Mouse (Mus musculus) heart, embryonic 10.5 days (tissue): ENCODE results near the gene Grem1. TPM values are rescaled to one million over a fixed set of nuclear protein-coding genes. Genes with fewer than 3 reads are reported as not detected.

Source experiments
- DNase-seq: peaks from one replicate; pipeline ENCODE4 v3.0.0-alpha.2; 2017; ENCODE audit warnings: low spot score
- H3K27ac ChIP-seq: fragments of 300-500 bp; sonication (generic); 2 replicates; pipeline ENCODE4 v1.5.1; 2016; ENCODE audit warnings: mild to moderate bottlenecking
- H3K27me3 ChIP-seq: fragments of 300-500 bp; sonication (generic); 2 replicates; pipeline ENCODE4 v1.6.1; 2016; ENCODE audit warnings: mild to moderate bottlenecking; ENCODE audit not compliant: poor library complexity, insufficient read depth, severe bottlenecking
- H3K36me3 ChIP-seq: fragments of 300-500 bp; sonication (generic); 2 replicates; pipeline ENCODE4 v1.6.1; 2016; ENCODE audit warnings: mild to moderate bottlenecking, moderate library complexity
- H3K4me1 ChIP-seq: fragments of 300-500 bp; sonication (generic); 2 replicates; pipeline ENCODE4 v1.6.1; 2016; ENCODE audit warnings: mild to moderate bottlenecking
- H3K4me3 ChIP-seq: fragments of 300-500 bp; sonication (generic); 2 replicates; pipeline ENCODE4 v1.5.1; 2016; ENCODE audit warnings: mild to moderate bottlenecking, moderate library complexity
- H3K9me3 ChIP-seq: fragments of 300-500 bp; sonication (generic); 2 replicates; pipeline ENCODE4 v1.6.1; 2016; ENCODE audit warnings: mild to moderate bottlenecking, moderate library complexity
- WGBS: fragments of 180-500 bp; shearing (Covaris S2); methylation state at CpG from one replicate; pipeline ENCODE4 v1.1.7; 2016; 5-methylcytosine and 5-hydroxymethylcytosine counted together
- polyA plus RNA-seq: library from polyadenylated mRNA; unstranded; fragments of >200 nt; fragmentation: Nextera tagmentation; extraction: Ambion mirVana; gene quantifications from 2 replicates; pipeline ENCODE4 v1.2.1, GENCODE M21; 2016

The Grem1 gene
- polyA plus RNA-seq: 0.10 and 0.84 TPM in 2 replicates

DNA sequence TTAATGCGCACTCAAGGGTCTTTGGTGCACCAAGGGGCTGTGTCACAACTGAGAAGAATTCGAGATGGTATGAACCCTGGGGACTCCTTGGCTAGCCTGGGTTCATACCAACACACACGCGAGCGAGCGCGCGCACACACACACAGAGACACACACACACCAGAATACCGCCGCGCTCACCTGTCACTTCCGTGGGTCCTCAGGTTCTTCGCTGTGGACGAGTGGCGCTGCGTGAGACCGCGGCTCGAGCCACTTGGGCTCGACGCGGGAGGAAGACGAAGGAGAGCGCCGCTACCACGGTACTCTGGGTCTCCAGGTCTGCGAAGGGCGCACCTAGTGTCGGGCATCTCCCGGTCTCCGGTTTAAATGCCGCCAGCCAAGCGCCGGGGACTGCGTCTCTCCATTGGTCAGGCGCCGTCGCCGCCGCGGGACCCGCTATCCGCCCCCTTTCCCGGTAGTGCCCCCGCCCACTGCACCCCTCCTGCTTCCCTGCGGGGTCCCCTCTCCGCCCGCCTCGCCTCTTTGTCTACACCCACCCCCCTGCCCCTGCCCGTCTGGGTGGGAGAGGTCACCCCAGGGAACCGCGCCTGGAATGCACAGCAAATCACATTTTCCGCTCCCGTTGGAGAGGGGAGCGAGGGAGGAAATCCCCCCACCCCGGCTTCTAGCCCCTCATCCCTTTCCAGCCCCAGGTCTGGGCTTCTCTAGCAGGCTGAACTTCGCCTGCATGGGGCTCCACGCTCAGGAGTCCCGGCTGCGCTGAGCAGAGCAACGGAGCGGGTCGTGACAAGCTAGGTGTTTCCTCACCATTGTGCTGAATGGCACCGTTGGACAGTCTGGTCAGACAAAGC lies at the start of gene Grem1:
Grem1 (minus strand) TSS at position 336 of the 851 bp plus-strand sequence.
- Histone ChIP-seq H3K9me3 (no peaks in the 10 kb centered on the region), H3K27ac (no peak within 1 kb of the TSS), H3K36me3 (no peaks in the 10 kb centered on the region), H3K27me3 (peaks cover 72% of the 10 kb centered on the region), H3K4me3 (peak within 1 kb of the TSS; percentile 67), H3K4me1 (peaks cover 24% of the 10 kb centered on the region)
- WGBS: under 1% methylated on average over 64 of the region's 64 CpGs
- DNase-seq: peak; percentile 74

DNA sequence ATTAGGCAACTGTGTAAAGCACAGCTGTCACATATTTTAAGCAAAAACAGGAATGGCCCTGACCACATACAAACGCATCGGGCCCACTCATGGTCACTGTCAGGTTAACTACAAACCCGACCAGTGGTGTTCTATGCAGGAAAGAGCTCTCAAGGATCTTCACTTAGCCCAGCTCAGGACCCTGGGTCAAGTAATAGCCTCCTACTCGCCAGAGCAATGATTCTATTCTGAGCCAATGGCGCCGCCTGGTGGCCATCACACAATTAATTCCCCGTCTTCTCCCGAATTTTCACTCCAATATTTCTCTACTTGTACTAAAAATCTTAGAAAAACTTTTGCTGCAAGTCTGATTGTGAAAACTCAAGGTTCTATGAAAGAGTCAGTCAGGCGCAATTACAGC lies 49.2 kb upstream of the Grem1 start:
- Histone ChIP-seq H3K27ac (no peak overlapping the region), H3K27me3 (0 out of 2 replicates have a peak, but pooled peaks cover 4% of the 10 kb centered on the region), H3K4me1 (0 out of 2 replicates have a peak, but pooled peaks cover 5% of the 10 kb centered on the region), H3K9me3 (no peaks in the 10 kb centered on the region), H3K4me3 (no peak overlapping the region), H3K36me3 (no peaks in the 10 kb centered on the region)
- DNase-seq: no peak
- 25% methylated on average over 9 of the region's 9 CpGs for WGBS

GRCm38 (mm10) chr2:113806851-113807577 lies 48.6 kb upstream of the Grem1 start:
- 0 out of 2 replicates have a peak, but pooled peaks cover 4% of the 10 kb centered on the region for H3K27me3 ChIP-seq
- H3K36me3 ChIP-seq: no peaks in the 10 kb centered on the region
- no peak for DNase-seq
- H3K27ac ChIP-seq: no peak overlapping the region
- H3K9me3 ChIP-seq: no peaks in the 10 kb centered on the region
- H3K4me3 ChIP-seq: no peak overlapping the region
- H3K4me1 ChIP-seq: 0 out of 2 replicates have a peak, but pooled peaks cover 5% of the 10 kb centered on the region
- WGBS: 46% methylated on average over 10 of the region's 10 CpGs

DNA sequence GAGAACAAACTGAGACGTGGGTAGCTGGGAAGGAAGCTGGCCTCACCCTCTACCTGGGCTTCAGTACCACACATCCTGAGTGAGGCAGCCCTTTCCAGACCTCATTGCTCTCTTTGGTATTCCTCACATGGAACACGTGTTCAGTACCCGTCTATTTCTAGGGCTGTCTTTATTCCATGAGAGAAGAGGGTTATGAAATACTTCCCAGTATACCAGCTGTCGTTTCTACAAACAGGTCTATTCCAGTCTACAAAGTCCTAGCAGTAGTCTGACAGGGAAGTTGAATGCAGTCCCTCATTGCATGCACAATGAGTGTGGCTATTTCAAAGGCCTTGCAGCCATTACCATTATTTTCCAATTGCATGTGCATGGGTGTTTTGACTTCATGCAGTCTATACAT lies 47.3 kb upstream of the Grem1 start:
- no peaks in the 10 kb centered on the region for H3K36me3 ChIP-seq
- H3K4me1 ChIP-seq: 0 out of 2 replicates have a peak, but pooled peaks cover 5% of the 10 kb centered on the region
- no peak for DNase-seq
- 0 out of 2 replicates have a peak, but pooled peaks cover 4% of the 10 kb centered on the region for H3K27me3 ChIP-seq
- H3K4me3 ChIP-seq: no peak overlapping the region
- no peaks in the 10 kb centered on the region for H3K9me3 ChIP-seq
- WGBS: 80% methylated on average over 4 of the region's 4 CpGs
- no peak overlapping the region for H3K27ac ChIP-seq

GRCm38 (mm10) chr2:113803753-113804152 lies 45.3 kb upstream of the Grem1 start:
- H3K36me3 ChIP-seq: no peaks in the 10 kb centered on the region
- WGBS: 44% methylated on average over 1 of the region's 1 CpGs

GRCm38 (mm10) chr2:113800846-113801245 lies 42.4 kb upstream of the Grem1 start:
- no peaks in the 10 kb centered on the region for H3K4me1 ChIP-seq
- DNase-seq: no peak

More at GRCm38 (mm10) chr2:113803753-113804152, 45.3 kb upstream of the Grem1 start:
- H3K27me3 ChIP-seq: 0 out of 2 replicates have a peak, but pooled peaks cover 4% of the 10 kb centered on the region
- H3K27ac ChIP-seq: no peak overlapping the region
- H3K4me1 ChIP-seq: 0 out of 2 replicates have a peak, but pooled peaks cover 5% of the 10 kb centered on the region
- H3K4me3 ChIP-seq: no peak overlapping the region
- no peaks in the 10 kb centered on the region for H3K9me3 ChIP-seq
- no peak for DNase-seq

DNA sequence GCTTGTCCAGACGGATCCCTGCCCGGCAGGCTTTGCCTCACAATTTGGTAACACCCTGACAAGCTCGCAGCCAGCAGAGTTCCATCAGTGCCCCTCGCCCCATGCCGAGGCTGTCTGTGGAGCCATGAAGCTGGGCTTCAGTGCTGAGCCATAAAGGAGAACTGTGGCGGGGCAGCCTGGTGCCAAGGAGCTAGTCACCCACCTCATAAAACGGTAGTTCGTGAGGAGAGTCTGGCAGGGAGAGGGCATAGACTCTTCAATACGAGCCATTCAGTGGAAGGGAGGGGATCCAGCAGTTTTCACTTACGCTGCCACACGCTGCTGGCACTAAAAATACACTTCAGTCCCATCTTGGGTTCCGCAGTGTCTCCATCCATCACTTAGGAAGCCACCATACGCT lies 40.2 kb upstream of the Grem1 start:
- 67% methylated on average over 13 of the region's 13 CpGs for WGBS

More at GRCm38 (mm10) chr2:113800846-113801245, 42.4 kb upstream of the Grem1 start:
- no peaks in the 10 kb centered on the region for H3K36me3 ChIP-seq
- no peak overlapping the region for H3K4me3 ChIP-seq
- H3K9me3 ChIP-seq: no peaks in the 10 kb centered on the region
- H3K27me3 ChIP-seq: 0 out of 2 replicates have a peak, but pooled peaks cover 4% of the 10 kb centered on the region
- WGBS: 64% methylated on average over 5 of the region's 5 CpGs
- H3K27ac ChIP-seq: no peak overlapping the region

GRCm38 (mm10) chr2:113795186-113795585 lies 36.7 kb upstream of the Grem1 start:
- no peak for DNase-seq
- no peaks in the 10 kb centered on the region for H3K9me3 ChIP-seq
- no peak overlapping the region for H3K27ac ChIP-seq
- no peaks in the 10 kb centered on the region for H3K4me1 ChIP-seq
- no peak overlapping the region for H3K4me3 ChIP-seq
- H3K27me3 ChIP-seq: no peaks in the 10 kb centered on the region
- 78% methylated on average over 4 of the region's 4 CpGs for WGBS
- H3K36me3 ChIP-seq: no peaks in the 10 kb centered on the region

More for the DNA sequence above, 40.2 kb upstream of the Grem1 start:
- no peaks in the 10 kb centered on the region for H3K4me1 ChIP-seq
- H3K4me3 ChIP-seq: no peak overlapping the region
- H3K27ac ChIP-seq: no peak overlapping the region
- no peak for DNase-seq
- no peaks in the 10 kb centered on the region for H3K27me3 ChIP-seq
- H3K36me3 ChIP-seq: no peaks in the 10 kb centered on the region
- no peaks in the 10 kb centered on the region for H3K9me3 ChIP-seq

GRCm38 (mm10) chr2:113793521-113793920 lies 35.1 kb upstream of the Grem1 start:
- H3K27ac ChIP-seq: no peak overlapping the region
- no peaks in the 10 kb centered on the region for H3K36me3 ChIP-seq
- H3K4me1 ChIP-seq: no peaks in the 10 kb centered on the region
- H3K4me3 ChIP-seq: no peak overlapping the region
- 78% methylated on average over 3 of the region's 3 CpGs for WGBS
- no peak for DNase-seq
- no peaks in the 10 kb centered on the region for H3K27me3 ChIP-seq
- H3K9me3 ChIP-seq: no peaks in the 10 kb centered on the region

- H3K27ac ChIP-seq: no peak overlapping the region
- no peak overlapping the region for H3K4me3 ChIP-seq
- no peaks in the 10 kb centered on the region for H3K36me3 ChIP-seq
- H3K4me1 ChIP-seq: no peaks in the 10 kb centered on the region
- no peaks in the 10 kb centered on the region for H3K9me3 ChIP-seq
- H3K27me3 ChIP-seq: no peaks in the 10 kb centered on the region
- no peak for DNase-seq
- WGBS: 81% methylated on average over 4 of the region's 4 CpGs
These were observed 30.5 kb upstream of the Grem1 start for GRCm38 (mm10) chr2:113788821-113789387.

DNA sequence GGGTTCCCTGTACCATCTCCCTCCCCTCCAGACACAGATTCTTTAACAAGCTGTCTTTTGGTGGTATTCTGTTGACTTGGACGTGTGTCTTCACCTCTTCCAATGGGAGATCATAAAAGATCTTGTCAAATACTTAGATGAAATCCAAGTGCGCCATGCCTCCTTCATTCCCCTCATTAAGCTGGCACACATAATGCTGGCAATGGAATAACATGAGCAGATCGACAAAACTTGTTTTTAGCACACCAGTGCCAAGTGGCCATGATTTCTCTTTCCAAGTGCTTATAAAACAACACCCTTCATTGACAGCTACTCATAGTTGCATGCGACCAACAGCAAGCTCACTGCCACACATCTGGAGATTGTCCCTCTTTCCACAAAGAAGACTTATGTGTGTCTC lies 29.4 kb upstream of the Grem1 start:
- WGBS: 82% methylated on average over 4 of the region's 4 CpGs
- DNase-seq: no peak
- no peak overlapping the region for H3K27ac ChIP-seq

DNA sequence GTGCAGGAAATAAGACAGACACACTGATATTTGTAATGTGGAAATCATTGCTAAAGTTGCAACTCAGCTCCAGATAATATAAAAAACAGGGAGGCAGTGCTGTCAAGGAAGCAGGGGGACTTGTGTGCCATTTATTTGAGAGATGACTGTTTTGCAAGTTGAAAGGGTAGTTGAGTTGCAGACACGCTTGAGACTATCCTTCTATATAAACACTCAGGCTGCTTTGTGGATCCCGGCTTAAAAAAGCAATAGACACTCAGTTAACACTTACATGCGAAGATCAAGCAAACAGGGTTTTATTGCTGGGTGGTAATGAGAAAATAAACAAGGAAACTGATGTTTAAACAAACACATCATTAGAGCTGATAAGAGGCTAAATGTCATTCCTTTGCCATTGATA lies 26.4 kb upstream of the Grem1 start:
- Histone ChIP-seq H3K4me3 (no peak overlapping the region), H3K4me1 (no peaks in the 10 kb centered on the region), H3K36me3 (no peaks in the 10 kb centered on the region), H3K27me3 (no peaks in the 10 kb centered on the region), H3K27ac (no peak overlapping the region), H3K9me3 (no peaks in the 10 kb centered on the region)
- WGBS: 48% methylated on average over 3 of the region's 3 CpGs
- DNase-seq: no peak

More for the DNA sequence above, 29.4 kb upstream of the Grem1 start:
- no peaks in the 10 kb centered on the region for H3K9me3 ChIP-seq
- no peaks in the 10 kb centered on the region for H3K27me3 ChIP-seq
- H3K36me3 ChIP-seq: no peaks in the 10 kb centered on the region
- no peak overlapping the region for H3K4me3 ChIP-seq
- H3K4me1 ChIP-seq: no peaks in the 10 kb centered on the region
